Mouse (Mus musculus) cerebellum, postnatal 25 days (tissue): Measurements from ENCODE around the gene Gm10282.
A peak's percentile ranks its signal among the peaks of the same experiment; 100 is the strongest.

Source experiments
- DNase-seq, 2 experiments: peaks; one replicate each; pipeline ENCODE4 v3.0.0; 2021; ENCODE audit warnings: mixed read lengths in 2 of 2

The Gm10282 gene

GRCm38 (mm10) chr8:72305210-72305905, at the start of gene Gm10282:
TSS of gene Gm10282 (minus strand) at chr8:72305260.
- no peak for DNase-seq

- no peak for DNase-seq
Observed at GRCm38 (mm10) chr8:72354272-72354671, 49.2 kb upstream of the Gm10282 start.

- DNase-seq, result no peak
Observed at GRCm38 (mm10) chr8:72353700-72354045, 48.6 kb upstream of the Gm10282 start.

GRCm38 (mm10) chr8:72352951-72353699, 48.1 kb upstream of the Gm10282 start:
- DNase-seq, result no peak

- DNase-seq, result no peak
Observed at GRCm38 (mm10) chr8:72351405-72352005, 46.4 kb upstream of the Gm10282 start.

- no peak for DNase-seq
Observed at GRCm38 (mm10) chr8:72350727-72351126, 45.7 kb upstream of the Gm10282 start.

GRCm38 (mm10) chr8:72349838-72350237, 44.8 kb upstream of the Gm10282 start:
- no peak for DNase-seq

- DNase-seq, result no peak
Observed at GRCm38 (mm10) chr8:72348956-72349355, 43.9 kb upstream of the Gm10282 start.

- DNase-seq, result no peak
Observed at GRCm38 (mm10) chr8:72348114-72348513, 43.1 kb upstream of the Gm10282 start.

GRCm38 (mm10) chr8:72347553-72347952, 42.5 kb upstream of the Gm10282 start:
- DNase-seq, result no peak

- DNase-seq, result no peak
Observed at GRCm38 (mm10) chr8:72343725-72344124, 38.7 kb upstream of the Gm10282 start.

- DNase-seq, result peak; percentile 23 to 30
Observed at GRCm38 (mm10) chr8:72342556-72343300, 37.7 kb upstream of the Gm10282 start.

- no peak for DNase-seq
Observed at GRCm38 (mm10) chr8:72337034-72337433, 32.0 kb upstream of the Gm10282 start.

GRCm38 (mm10) chr8:72336273-72336672, 31.2 kb upstream of the Gm10282 start:
- DNase-seq, result no peak

- DNase-seq, result no peak
Observed at GRCm38 (mm10) chr8:72334144-72334641, 29.1 kb upstream of the Gm10282 start.

- no peak for DNase-seq
Observed at GRCm38 (mm10) chr8:72333429-72334143, 28.5 kb upstream of the Gm10282 start.

- no peak for DNase-seq
Observed at GRCm38 (mm10) chr8:72331631-72332030, 26.6 kb upstream of the Gm10282 start.

- DNase-seq, result no peak
Observed at GRCm38 (mm10) chr8:72330806-72331516, 25.9 kb upstream of the Gm10282 start.

- no peak for DNase-seq
Observed at GRCm38 (mm10) chr8:72329116-72329515, 24.1 kb upstream of the Gm10282 start.

GRCm38 (mm10) chr8:72324708-72325107, 19.6 kb upstream of the Gm10282 start:
- DNase-seq, result no peak

GRCm38 (mm10) chr8:72324036-72324706, 19.1 kb upstream of the Gm10282 start:
- DNase-seq, result no peak
